Mouse (Mus musculus): Measurements from ENCODE around the gene Morc1.

GRCm38 (mm10) chr16:48574499-48574898 is 143.5 kb downstream of the Morc1 start:
- TF ChIP-seq CTCF (IDR thresholded peaks at IDR 0.05; ENCODE audit: extremely low read depth, insufficient read length, insufficient replicate concordance, low read depth, low read length): no peak
- TF ChIP-seq POLR2A (IDR thresholded peaks at IDR 0.05; ENCODE audit: low read depth, low read length): no peak

Measured in small intestine, adult 2 months (tissue).